Mouse (Mus musculus) lung, adult 2 months (tissue): ENCODE data around the gene Ccdc51.

Experiments used
- CTCF ChIP-seq: fragments of 200-500 bp; IDR thresholded peaks from 2 replicates; pipeline ENCODE4 v1.5.1; 2011; ENCODE audit warnings: mild to moderate bottlenecking, low read length, control low read depth; ENCODE audit not compliant: insufficient read depth
- POLR2A ChIP-seq: fragments of 200-500 bp; IDR thresholded peaks from 2 replicates; pipeline ENCODE4 v1.6.1; 2011; ENCODE audit warnings: low read depth, mild to moderate bottlenecking, control low read depth, low read length, borderline replicate concordance; ENCODE audit errors: extremely low read depth

GRCm38 (mm10) chr9:109051011-109051501 is 31.2 kb upstream of the Ccdc51 start:
- TF ChIP-seq CTCF = no peak
- no peak for TF ChIP-seq POLR2A
